Mouse (Mus musculus) kidney, adult 9 months (tissue): ENCODE data around the gene Kmt2b.

Source experiments
- DNase-seq: peaks from one replicate; pipeline ENCODE4 v3.0.0; 2022

Gene Kmt2b

GRCm38 (mm10) chr7:30533941-30534632 lies 54.4 kb downstream of the Kmt2b start:
- DNase-seq, result no peak

- DNase-seq, result peak; percentile 76
Measured at GRCm38 (mm10) chr7:30532931-30533330, 55.6 kb downstream of the Kmt2b start.

GRCm38 (mm10) chr7:30531291-30531815 lies 57.2 kb downstream of the Kmt2b start:
- no peak for DNase-seq

- no peak for DNase-seq
Measured at GRCm38 (mm10) chr7:30526981-30527380, 61.5 kb downstream of the Kmt2b start.

GRCm38 (mm10) chr7:30526399-30526798 lies 62.1 kb downstream of the Kmt2b start:
- DNase-seq, result no peak

- no peak for DNase-seq
Measured at GRCm38 (mm10) chr7:30525954-30526353, 62.6 kb downstream of the Kmt2b start.

- no peak for DNase-seq
Measured at GRCm38 (mm10) chr7:30524487-30524886, 64.0 kb downstream of the Kmt2b start.

- DNase-seq, result no peak
Measured at GRCm38 (mm10) chr7:30522871-30523270, 65.7 kb downstream of the Kmt2b start.

- DNase-seq, result no peak
Measured at GRCm38 (mm10) chr7:30520856-30521255, 67.7 kb downstream of the Kmt2b start.

- peak; percentile 19 for DNase-seq
Measured at GRCm38 (mm10) chr7:30520396-30520795, 68.1 kb downstream of the Kmt2b start.
